Mouse (Mus musculus) brain, embryonic 14.5 days (tissue): Measurements from ENCODE around the gene Egf.

ENCODE experiments used
- CTCF ChIP-seq: fragments of 200-500 bp; IDR thresholded peaks from 2 replicates; pipeline ENCODE4 v1.5.1; 2012; ENCODE audit warnings: inconsistent platforms, mild to moderate bottlenecking, moderate library complexity, borderline replicate concordance; ENCODE audit not compliant: insufficient read depth, insufficient read length; ENCODE audit errors: extremely low read depth
- POLR2A ChIP-seq: fragments of 200-500 bp; IDR thresholded peaks from 2 replicates; pipeline ENCODE4 v1.6.1; 2012; ENCODE audit warnings: mild to moderate bottlenecking, inconsistent platforms, borderline replicate concordance; ENCODE audit not compliant: poor library complexity, insufficient read depth, insufficient read length, severe bottlenecking; ENCODE audit errors: extremely low read depth

GRCm38 (mm10) chr3:129692816-129693215 is 62.3 kb downstream of the Egf start:
- TF ChIP-seq POLR2A (no peak), CTCF (peak; percentile 12; the same call in 1 of the 2 replicates)
